Mouse (Mus musculus) heart, adult 2 months (tissue): ENCODE measurements around the gene Ccdc142.

ENCODE experiments used
- CTCF ChIP-seq: fragments of 200-600 bp; IDR thresholded peaks from 2 replicates; pipeline ENCODE4 v1.8.1; 2022; ENCODE audit warnings: antibody characterized with exemption, mild to moderate bottlenecking, moderate library complexity
- POLR2A ChIP-seq: fragments of 200-500 bp; IDR thresholded peaks from 2 replicates; pipeline ENCODE4 v1.6.1; 2011; ENCODE audit warnings: mild to moderate bottlenecking, low read depth, low read length, control low read depth; ENCODE audit not compliant: insufficient read depth

- TF ChIP-seq CTCF, result no peak
- no peak for TF ChIP-seq POLR2A
These were observed 1.8 kb downstream of the Ccdc142 start for GRCm38 (mm10) chr6:83103130-83103650.
